Mouse (Mus musculus) ovary, postnatal 36 days (tissue): ENCODE data around the gene Olfr339.
"Not testable (repeated sequence)": the region's sequence is repeated elsewhere in the genome, so short reads cannot be mapped to it uniquely, and the experiment has no call there.

Experiments
- DNase-seq: peaks from one replicate; pipeline ENCODE4 v3.0.0; 2022; ENCODE audit warnings: low spot score, mixed read lengths

Olfr339 gene

GRCm38 (mm10) chr2:36418647-36419046 lies at the start of gene Olfr339:
TSS of gene Olfr339 (plus strand) at chr2:36418947.
- DNase-seq, result no peak

- no peak for DNase-seq
Observed at GRCm38 (mm10) chr2:36373219-36373618, 45.5 kb upstream of the Olfr339 start, which contains the start of gene Olfr338. TSS of gene Olfr338 (plus strand) at chr2:36373519.

- DNase-seq, result not testable (repeated sequence)
Observed at GRCm38 (mm10) chr2:36415174-36415573, 3.6 kb upstream of the Olfr339 start.

GRCm38 (mm10) chr2:36415591-36415990 lies 3.2 kb upstream of the Olfr339 start:
- DNase-seq, result not testable (repeated sequence)

- no peak for DNase-seq
Observed at GRCm38 (mm10) chr2:36452287-36452686, 33.5 kb downstream of the Olfr339 start, which contains the start of gene Olfr340. TSS of gene Olfr340 (plus strand) at chr2:36452587.

GRCm38 (mm10) chr2:36473634-36474033 lies 54.9 kb downstream of the Olfr339 start:
- DNase-seq, result no peak
